Mouse (Mus musculus) small intestine, adult 2 months (tissue): ENCODE measurements around the gene Nrros.

Source experiments
- CTCF ChIP-seq: fragments of 200-500 bp; IDR thresholded peaks from 2 replicates; pipeline ENCODE4 v1.5.1; 2012; ENCODE audit warnings: low read depth, mild to moderate bottlenecking, control low read depth, inconsistent platforms, low read length, moderate library complexity, mixed read lengths; ENCODE audit not compliant: insufficient replicate concordance, insufficient read length; ENCODE audit errors: extremely low read depth
- POLR2A ChIP-seq: fragments of 200-500 bp; IDR thresholded peaks from 2 replicates; pipeline ENCODE4 v1.6.1; 2012; ENCODE audit warnings: low read depth, mild to moderate bottlenecking, control low read depth, inconsistent platforms, low read length, moderate library complexity

- TF ChIP-seq POLR2A (no peak), CTCF (no peak)
These were observed 11.7 kb upstream of the Nrros start for GRCm38 (mm10) chr16:32176896-32177686.
